Mouse (Mus musculus) erythroblast, embryonic 14.5 days (primary cell): Measurements from ENCODE around the gene Liph. TPM values are rescaled to one million over a fixed set of nuclear protein-coding genes. Genes with fewer than 3 reads are reported as not detected.
"Not testable (repeated sequence)": the region's sequence is repeated elsewhere in the genome, so short reads cannot be mapped to it uniquely, and the experiment has no call there.

Experiments used
- H3K27me3 ChIP-seq: 2 replicates; pipeline ENCODE4 v1.6.1; 2012; ENCODE audit warnings: inconsistent platforms; ENCODE audit not compliant: control insufficient read depth
- H3K36me3 ChIP-seq: 2 replicates; pipeline ENCODE4 v1.6.1; 2012; ENCODE audit warnings: mild to moderate bottlenecking, inconsistent platforms; ENCODE audit not compliant: control insufficient read depth
- H3K4me1 ChIP-seq: 2 replicates; pipeline ENCODE4 v1.6.1; 2012; ENCODE audit warnings: inconsistent platforms; ENCODE audit not compliant: control insufficient read depth
- H3K4me3 ChIP-seq: replicated peaks from 2 replicates; pipeline ENCODE3; 2012; ENCODE audit warnings: moderate library complexity, mild to moderate bottlenecking, inconsistent platforms
- H3K9me3 ChIP-seq: 2 replicates; pipeline ENCODE4 v1.6.1; 2012; ENCODE audit warnings: low read length, inconsistent platforms, mixed read lengths; ENCODE audit not compliant: control insufficient read depth
- GATA1 ChIP-seq: IDR thresholded peaks from 2 replicates; pipeline ENCODE4 v1.6.1; 2012; ENCODE audit warnings: low read length, inconsistent platforms, mixed read lengths
- TAL1 ChIP-seq: IDR thresholded peaks from 3 replicates; pipeline ENCODE4 v1.6.1; 2012; ENCODE audit warnings: low read length, inconsistent platforms, mixed read lengths
- polyA plus RNA-seq: library from polyadenylated mRNA; stranded (reverse); fragments of >175 nt; gene quantifications from 2 replicates; pipeline ENCODE4 v1.2.3, GENCODE M21; 2012

Liph gene
- polyA plus RNA-seq, 1 experiment: 0.06 TPM

DNA sequence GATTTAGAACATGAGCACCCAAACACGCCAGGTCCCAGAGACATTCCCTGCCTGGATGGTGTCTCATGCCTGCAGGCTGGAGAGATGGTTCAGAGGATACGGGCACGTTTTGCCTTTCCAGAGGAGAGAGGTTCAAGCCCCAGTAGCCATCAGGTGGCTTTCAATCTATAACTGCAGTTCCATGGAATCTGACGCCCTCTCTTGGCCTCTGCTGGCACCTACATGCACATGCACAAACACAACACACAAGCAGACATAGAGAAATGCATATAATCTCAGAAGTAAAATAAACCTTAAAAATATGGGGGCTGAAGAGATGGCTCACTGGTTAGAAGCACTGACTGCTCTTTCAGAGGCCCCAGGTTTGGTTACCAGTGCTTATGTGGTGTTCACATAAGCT is 5.7 kb upstream of the Liph start:
- TF ChIP-seq TAL1 (no peak), GATA1 (no peak)
- H3K9me3 ChIP-seq: no peaks in the 10 kb centered on the region
- peaks cover 30% of the 10 kb centered on the region for H3K4me1 ChIP-seq
- H3K36me3 ChIP-seq: no peaks in the 10 kb centered on the region; the same call in 1 of the 2 replicates
- H3K27me3 ChIP-seq: peaks cover 35% of the 10 kb centered on the region
- H3K4me3 ChIP-seq: no peak overlapping the region

DNA sequence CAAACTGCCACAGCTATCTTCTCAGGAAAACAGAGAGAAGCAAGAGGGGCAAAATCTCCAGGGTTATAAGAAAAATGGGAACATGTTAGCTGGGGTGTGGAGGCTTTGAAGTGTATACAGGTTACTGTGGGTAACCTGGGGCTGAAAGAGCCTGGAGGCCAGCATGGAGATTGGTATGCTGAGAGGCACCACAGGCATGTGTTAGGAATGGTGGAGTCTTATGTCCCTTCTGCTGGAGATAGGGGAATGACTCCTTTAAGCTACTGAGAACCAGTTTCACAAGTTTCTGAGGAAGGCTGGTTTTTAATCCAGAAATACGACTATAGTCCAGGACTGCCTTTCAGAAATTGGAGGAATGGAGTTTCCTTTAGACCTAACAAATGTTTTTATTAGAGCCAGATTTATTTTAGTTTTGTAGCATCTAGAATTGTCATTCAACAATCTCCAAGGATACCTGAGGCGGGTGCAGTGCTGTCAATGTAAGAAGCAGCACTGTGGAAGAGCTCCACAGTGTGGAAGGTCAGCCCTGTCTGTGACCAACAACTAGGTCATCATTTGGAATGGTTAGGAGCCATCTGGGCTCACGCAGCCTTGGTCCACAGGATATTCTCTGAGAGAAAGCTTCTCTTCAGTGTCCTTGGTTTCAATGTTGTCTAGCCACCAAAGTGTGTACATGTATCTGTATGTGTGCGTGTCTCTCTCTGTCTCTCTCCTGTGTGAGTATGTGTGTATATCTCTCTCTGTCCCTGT is 4.7 kb upstream of the Liph start:
- no peaks in the 10 kb centered on the region for H3K9me3 ChIP-seq
- no peaks in the 10 kb centered on the region; the same call in 1 of the 2 replicates for H3K36me3 ChIP-seq
- H3K4me1 ChIP-seq: peaks cover 41% of the 10 kb centered on the region
- no peak overlapping the region for H3K4me3 ChIP-seq
- TF ChIP-seq TAL1: no peak
- TF ChIP-seq GATA1: no peak
- peaks cover 28% of the 10 kb centered on the region for H3K27me3 ChIP-seq

DNA sequence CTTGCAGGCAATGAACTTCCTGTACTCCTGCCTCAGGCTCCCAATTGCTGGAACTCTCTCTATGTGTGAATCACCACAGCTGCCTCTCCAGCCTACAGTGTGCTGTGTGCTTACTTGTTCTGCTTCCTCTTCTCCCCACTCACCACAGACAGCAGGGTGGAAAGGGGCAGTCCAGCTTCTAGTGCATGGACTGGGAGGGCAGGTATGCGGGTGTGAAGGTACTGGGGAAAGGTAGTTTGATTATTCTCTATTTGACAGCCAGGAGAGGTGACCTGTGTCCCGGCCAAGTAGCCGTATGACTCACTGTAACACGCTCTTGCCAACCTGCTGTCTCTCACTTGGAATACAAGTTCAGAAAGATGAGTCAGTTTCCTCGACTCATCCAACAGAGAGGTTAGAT is 2.6 kb upstream of the Liph start:
- peaks cover 53% of the 10 kb centered on the region for H3K4me1 ChIP-seq
- H3K36me3 ChIP-seq: no peaks in the 10 kb centered on the region; the same call in 1 of the 2 replicates
- peaks cover 10% of the 10 kb centered on the region for H3K27me3 ChIP-seq
- no peak for TF ChIP-seq TAL1
- TF ChIP-seq GATA1: no peak
- H3K4me3 ChIP-seq: no peak overlapping the region
- H3K9me3 ChIP-seq: no peaks in the 10 kb centered on the region

DNA sequence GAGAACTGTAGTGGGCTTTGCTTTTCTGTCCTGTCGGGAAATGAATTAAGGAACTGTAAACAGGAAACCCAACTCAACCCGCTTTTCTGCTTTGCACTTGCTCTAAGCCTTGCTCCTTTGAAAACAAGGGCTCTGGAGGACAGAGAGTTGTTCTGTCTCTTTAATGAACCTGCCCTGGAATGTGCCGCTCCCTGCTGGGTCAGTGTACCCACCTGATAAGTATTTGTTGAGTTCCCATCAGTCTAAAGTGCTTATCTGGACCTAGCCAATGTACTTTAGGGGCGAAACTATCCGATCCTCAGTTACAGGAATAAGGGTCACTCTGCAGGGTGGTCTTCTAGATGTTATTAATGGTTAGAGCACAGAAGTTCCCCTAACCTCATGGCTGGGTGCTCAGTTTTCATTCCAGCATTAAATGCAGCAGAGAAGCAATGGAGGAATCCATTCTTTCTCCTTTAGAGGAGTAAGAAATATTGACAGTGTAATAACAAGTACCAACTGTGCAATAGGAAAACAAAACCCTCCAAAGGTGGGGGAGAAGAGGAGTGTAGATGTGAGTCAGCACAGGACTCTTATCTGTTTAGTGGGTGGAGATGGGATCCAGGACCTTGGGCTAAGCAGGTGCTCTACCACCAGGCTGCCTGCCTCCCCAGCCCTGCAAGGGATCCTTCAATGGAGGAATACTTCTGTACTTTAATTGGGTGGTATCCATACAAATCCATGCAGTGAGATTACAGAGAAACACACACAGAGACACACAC is 1.6 kb upstream of the Liph start:
- no peak; the same call in none of the 2 replicates for TF ChIP-seq GATA1
- peak; percentile 33; the same call in 1 of the 3 replicates for TF ChIP-seq TAL1
- H3K4me3 ChIP-seq: peak overlapping the region; percentile 52
- H3K36me3 ChIP-seq: no peaks in the 10 kb centered on the region; the same call in 1 of the 2 replicates
- H3K4me1 ChIP-seq: peaks cover 53% of the 10 kb centered on the region
- H3K27me3 ChIP-seq: peaks cover 9% of the 10 kb centered on the region
- H3K9me3 ChIP-seq: no peaks in the 10 kb centered on the region

DNA sequence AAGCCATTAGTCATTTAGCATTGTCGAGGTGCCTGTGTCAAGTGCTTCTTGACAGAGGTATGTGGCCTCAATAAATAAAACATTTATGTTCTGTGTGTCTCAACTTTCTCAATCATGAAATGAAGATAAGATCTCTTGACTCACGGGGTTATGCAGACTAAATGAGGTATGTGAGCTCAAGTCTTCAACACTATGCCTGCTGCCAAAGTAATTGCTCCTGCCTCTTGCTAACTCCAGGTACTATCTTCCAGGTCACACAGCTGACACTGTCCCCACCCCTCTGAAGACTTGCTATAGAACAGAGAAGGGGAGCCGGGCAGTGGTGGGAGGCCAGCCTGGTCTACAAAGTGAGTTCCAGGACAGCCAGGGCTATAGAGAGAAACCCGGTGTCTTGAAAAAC is 939 bp upstream of the Liph start:
- TF ChIP-seq TAL1 (no peak), GATA1 (peak; percentile 39)
- Histone ChIP-seq H3K36me3 (no peaks in the 10 kb centered on the region; the same call in 1 of the 2 replicates), H3K4me3 (peak overlapping the region; percentile 52), H3K4me1 (peaks cover 51% of the 10 kb centered on the region), H3K27me3 (peaks cover 4% of the 10 kb centered on the region), H3K9me3 (no peaks in the 10 kb centered on the region)

DNA sequence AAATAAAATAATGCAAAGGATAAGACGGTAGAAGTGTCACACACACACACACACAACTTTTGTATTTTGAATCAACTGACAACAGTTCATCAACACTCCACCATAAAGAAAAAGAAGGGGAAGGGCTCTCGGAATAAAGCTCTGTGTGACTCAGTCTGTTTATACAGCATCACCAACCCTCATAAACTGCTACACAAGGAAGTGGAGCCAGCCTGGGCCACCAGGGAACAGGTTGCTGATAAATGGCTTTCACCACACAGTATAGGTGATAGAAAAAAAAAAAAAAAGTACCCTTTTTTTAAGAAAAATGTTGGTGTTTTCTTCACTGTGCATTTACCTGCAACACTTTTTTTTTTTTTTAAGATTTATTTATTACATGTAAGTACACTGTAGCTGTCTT is 3.7 kb downstream of the Liph start:
- TF ChIP-seq TAL1 (no peak), GATA1 (no peak)
- H3K27me3 ChIP-seq: no peaks in the 10 kb centered on the region
- peaks cover 29% of the 10 kb centered on the region for H3K4me1 ChIP-seq
- H3K9me3 ChIP-seq: no peaks in the 10 kb centered on the region
- H3K4me3 ChIP-seq: no peak overlapping the region
- H3K36me3 ChIP-seq: no peaks in the 10 kb centered on the region

DNA sequence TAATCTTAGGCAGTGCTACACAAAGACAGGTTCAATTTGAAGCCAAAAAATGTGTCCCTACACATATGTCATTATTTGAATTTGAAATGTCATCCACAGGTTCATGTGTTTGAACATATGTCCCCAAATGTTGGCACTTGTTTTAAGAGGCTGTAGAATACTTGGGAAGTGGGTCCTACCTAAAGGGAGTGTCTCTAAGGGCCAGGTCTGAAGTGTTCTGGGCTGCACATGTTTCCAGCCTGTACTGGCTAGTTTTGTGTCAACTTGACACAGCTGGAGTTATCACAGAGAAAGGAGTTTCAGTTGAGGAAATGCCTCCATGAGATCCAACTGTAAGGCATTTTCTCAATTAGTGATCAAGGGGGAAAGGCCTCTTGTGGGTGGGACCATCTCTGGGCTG is 4.6 kb downstream of the Liph start:
- peaks cover 20% of the 10 kb centered on the region for H3K4me1 ChIP-seq
- not testable (repeated sequence) for H3K27me3 ChIP-seq, H3K9me3 ChIP-seq, H3K36me3 ChIP-seq, H3K4me3 ChIP-seq

DNA sequence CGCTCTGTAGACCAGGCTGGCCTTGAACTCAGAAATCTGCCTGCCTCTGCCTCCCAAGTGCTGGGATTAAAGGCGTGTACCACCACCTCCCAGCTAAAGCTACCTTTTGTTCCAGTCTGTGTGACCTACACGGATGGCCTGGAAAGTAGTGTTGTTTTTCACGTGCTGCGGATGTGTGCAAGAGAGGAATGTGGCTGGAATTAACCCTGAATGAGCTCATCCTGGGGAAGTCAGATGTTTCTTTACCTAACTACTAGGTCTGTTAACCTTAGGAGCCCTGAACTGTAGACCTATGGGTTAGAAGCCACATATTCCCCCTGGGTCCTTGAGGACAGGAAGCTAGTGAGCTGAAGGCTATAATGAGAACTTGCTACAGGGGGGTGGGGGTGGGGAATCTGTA is 7.5 kb downstream of the Liph start:
- TF ChIP-seq GATA1 (no peak), TAL1 (no peak)
- no peaks in the 10 kb centered on the region for H3K36me3 ChIP-seq
- H3K4me3 ChIP-seq: no peak overlapping the region
- no peaks in the 10 kb centered on the region for H3K9me3 ChIP-seq
- H3K4me1 ChIP-seq: no peaks in the 10 kb centered on the region
- H3K27me3 ChIP-seq: no peaks in the 10 kb centered on the region

DNA sequence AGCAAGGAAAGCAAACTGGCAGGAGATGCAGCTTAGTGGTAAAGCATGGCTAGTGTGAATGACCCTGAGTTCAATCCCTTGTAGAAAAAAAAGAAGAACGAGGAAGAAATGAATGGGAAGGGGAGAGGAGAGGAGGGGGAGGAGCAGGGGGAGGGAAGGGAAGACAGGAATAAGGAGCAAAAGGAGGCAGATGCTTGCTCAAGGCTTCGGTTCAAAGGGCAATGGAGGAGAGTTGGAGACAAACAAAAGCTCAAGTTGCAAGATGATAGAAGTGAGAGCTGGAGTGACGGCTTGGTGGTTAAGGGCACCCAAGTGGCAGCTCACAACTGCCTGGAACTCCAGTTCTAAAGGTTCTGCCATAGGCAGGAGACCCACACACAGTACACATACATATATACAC is 9.3 kb downstream of the Liph start:
- TF ChIP-seq TAL1 (no peak), GATA1 (no peak)
- H3K27me3 ChIP-seq: no peaks in the 10 kb centered on the region
- no peaks in the 10 kb centered on the region for H3K4me1 ChIP-seq
- no peak overlapping the region for H3K4me3 ChIP-seq
- H3K9me3 ChIP-seq: no peaks in the 10 kb centered on the region
- no peaks in the 10 kb centered on the region for H3K36me3 ChIP-seq

DNA sequence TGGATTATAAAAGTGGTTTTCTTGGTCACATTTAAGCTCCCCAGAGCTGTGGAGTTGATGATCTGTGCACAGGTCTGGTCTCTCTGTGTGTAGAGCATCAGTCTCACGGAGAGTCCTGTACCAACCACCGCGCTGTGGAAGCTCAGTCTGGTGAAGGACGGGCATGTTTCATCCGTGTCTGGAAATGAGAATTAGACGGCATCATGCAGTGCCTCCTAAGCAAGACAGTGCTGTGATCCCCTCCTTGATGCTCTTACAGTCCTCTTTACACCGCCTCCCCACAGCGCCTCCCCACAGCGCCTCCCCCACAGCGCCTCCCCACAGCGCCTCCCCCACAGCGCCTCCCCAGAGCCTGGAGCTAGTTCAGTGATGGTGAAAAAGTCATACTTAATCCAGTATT is 11.4 kb downstream of the Liph start:
- Histone ChIP-seq H3K36me3 (no peaks in the 10 kb centered on the region), H3K4me3 (no peak overlapping the region), H3K27me3 (no peaks in the 10 kb centered on the region), H3K9me3 (no peaks in the 10 kb centered on the region), H3K4me1 (no peaks in the 10 kb centered on the region)
- no peak for TF ChIP-seq TAL1
- TF ChIP-seq GATA1: no peak
